Mouse (Mus musculus) midbrain, embryonic 12.5 days (tissue): ENCODE measurements around the gene Trim9. TPM values are rescaled to one million over a fixed set of nuclear protein-coding genes. Genes with fewer than 3 reads are reported as not detected.

Experiments
- polyA plus RNA-seq: library from polyadenylated mRNA; unstranded; fragments of >200 nt; fragmentation: Nextera tagmentation; extraction: Ambion mirVana; gene quantifications from 2 replicates; pipeline ENCODE4 v1.2.1, GENCODE M21; 2016

The Trim9 gene
- polyA plus RNA-seq, 1 experiment from 2014 or later, result 41.3 TPM

Other genes starting within 250 kb of the Trim9 start
- gene Nin, start 233.9 kb downstream of the Trim9 start, polyA plus RNA-seq, result 16.5 and 17.2 TPM in 2 replicates
- 0.25 TPM in 1 of 2 replicates, not detected in the other for gene Abhd12b, start 193.5 kb downstream of the Trim9 start, polyA plus RNA-seq
- gene Pygl, start 116.1 kb downstream of the Trim9 start, polyA plus RNA-seq, result 6.0 and 6.7 TPM in 2 replicates
- 124 and 134 TPM in 2 replicates for gene Tmx1, start 105.5 kb upstream of the Trim9 start, polyA plus RNA-seq